Mouse (Mus musculus): ENCODE data around the gene Orm3.
A peak's percentile ranks its signal among the peaks of the same experiment; 100 is the strongest.

Orm3 gene

DNA sequence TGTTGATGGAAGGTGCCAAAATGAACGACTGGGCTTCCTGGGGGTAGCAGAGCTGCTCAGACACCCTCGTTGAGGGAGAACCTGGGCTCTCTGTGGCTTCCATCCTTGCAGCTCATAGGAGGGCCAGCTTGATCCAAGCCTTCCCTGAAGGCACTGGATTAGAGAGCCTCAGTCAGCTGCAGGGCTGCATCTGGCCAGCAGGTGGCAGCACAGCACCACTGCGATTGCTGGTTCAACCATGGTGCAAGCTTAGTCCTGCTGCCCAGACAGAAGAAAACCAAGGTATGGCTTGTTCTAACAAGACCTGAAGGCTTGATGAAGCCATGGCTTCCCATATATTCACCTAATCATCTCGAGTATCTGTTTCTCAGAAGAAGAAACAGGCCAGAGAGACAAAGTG is 12.6 kb downstream of the Orm3 start:
- DNase-seq (ENCODE audit: low spot score in 2 of 2): peak; percentile 58 to 83

DNA sequence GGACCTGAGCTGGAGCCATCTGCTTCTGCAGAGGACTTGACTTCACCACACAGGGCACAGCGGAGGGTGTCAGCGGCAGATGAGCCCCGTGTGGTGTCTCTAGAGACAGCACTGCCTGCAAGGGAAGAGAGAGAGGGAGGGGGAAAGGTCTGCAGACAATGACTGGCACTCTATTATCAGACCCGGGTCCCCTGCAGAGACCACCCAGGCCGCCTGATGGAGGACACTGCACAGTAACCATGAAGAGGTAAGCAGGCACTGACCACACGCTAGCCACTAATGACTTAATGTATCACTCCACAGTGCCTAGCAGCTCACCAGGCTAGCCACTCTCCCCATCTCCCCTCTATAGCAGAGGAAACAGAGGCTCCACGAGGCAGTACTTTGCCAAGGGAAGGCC is 14.9 kb downstream of the Orm3 start:
- no peak for DNase-seq (ENCODE audit: low spot score in 2 of 2)

DNA sequence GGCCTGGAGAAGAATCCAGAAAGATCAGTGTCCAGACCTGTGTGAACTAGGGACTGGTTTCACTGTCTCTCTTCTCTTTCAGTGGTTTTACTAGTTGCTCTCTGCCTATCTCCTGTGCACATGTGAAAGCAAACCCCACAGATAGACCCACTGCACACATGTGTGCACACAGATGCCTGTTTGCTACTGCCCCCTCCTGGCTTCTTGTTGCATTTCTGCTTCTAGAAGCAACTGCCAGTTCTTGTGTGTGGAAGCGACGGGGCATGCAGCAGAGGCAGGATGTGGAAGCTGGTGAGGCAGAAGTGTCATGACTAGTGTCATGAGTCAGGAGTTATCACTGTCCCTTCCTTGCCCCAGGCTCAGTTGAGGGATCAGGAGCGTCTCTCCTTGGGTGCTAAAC is 15.9 kb downstream of the Orm3 start:
- no peak for DNase-seq (ENCODE audit: low spot score in 2 of 2)

DNA sequence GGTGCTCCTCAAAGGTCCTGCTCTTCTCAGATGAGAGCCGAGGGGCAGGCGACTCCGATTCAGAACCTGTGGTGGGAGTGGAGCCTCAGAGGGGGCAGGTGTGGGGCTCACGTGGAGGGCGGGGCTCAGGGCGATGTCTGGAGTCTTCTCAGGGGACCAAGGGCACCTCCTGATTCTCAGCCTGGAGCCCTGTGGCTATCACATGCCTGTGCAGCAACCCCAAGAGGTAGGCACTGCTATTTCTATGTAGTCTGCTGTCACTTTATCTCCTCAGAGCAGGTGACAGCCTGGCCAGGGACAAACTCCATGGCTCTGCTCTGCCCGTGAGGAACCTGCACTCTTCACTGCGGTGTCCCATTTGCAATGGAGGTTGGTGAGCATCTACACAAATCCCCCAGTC is 17.4 kb downstream of the Orm3 start:
- no peak for DNase-seq (ENCODE audit: low spot score in 2 of 2)

DNA sequence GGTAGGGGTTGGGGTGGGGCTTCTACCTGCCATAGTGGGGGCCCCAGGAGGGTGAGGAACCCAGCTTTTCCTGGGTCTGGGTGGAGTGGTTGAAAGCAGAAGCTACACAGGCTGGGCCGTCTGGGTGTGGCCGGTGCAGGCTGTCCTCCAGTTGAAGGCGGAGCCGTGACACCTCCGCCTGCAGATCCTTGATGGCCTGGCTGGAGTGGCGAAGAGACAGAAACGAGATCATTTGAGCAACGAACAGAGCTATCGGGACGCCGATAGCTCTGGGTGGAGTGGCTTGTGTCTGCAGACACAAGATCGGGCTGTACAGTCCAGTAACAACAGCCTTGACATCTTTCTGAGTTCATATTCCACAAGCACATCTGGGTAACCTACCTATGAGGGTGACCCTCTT is 18.4 kb downstream of the Orm3 start:
- no peak for DNase-seq (ENCODE audit: low spot score in 2 of 2)

DNA sequence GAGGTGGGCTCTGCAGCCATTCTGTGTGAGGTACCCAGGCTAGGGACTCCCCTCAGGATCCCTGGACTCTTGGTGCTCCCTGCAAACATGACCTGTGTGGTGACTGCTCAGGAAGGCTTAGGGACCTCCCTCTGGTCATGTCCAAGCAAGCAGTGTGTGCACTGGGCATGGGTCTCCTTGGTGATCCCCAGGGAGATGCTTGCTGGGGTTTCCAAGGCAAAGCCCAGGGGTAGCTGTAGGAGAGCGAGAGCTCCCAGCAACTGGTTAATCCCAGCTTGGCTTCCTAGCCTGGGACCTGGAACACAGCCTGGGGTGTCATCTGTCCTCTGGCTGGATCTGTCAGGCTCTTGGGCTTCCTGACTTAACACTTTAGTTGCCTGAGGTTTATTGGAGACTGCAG is 19.4 kb downstream of the Orm3 start:
- no peak for DNase-seq (ENCODE audit: low spot score in 2 of 2)

DNA sequence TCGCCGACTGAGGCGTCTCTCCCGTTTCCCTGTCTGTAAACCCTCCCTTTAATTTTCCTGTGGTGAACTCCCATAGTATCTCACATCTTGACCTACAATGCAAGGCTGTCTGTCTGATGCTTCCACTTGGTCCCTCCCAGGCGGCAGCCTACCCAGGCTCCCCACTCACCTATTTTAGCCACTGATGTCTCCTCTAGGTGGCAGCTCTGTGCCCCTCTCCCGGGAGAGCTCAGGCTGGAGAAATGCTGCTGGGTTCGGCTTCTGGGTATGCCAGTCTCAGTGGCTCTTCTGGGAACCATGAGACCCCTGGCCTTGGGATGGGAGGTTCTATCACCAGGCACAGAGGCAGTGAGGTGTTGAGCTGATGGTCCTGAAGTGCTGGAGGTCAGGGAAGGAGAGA is 21.5 kb downstream of the Orm3 start:
- no peak for DNase-seq (ENCODE audit: low spot score in 2 of 2)

DNA sequence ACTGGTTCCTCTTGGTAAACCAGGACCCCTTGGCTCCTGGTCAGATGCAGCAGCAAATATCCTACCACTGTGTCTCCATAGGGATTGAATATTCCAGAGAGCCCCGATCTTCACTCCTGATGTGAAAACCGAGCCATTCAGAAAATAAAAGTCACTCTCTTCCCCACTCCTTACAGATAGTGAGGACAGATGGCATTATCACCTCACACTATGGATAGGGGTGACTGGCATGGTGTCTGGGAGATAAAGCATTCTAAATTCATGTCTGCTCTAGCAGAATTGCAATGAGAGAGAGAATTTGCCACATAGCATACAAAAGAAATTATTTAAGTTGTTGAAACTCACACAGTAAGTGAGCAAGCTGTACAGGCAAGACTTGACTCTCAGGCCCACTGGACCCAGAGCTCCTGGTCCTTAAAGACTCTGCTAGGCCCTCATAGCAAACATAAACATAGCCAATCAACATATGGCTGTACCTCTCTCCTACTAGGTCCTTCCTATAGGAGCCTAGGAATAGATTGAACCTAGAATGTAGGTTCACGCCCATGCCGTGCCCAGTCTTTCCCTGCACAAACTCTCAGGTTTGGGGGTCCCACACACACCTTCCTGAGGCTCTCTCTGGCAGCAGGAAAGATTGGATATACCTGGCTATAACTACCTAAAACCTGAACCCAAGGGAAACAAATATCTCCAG is 26.9 kb downstream of the Orm3 start:
- no peak for DNase-seq (ENCODE audit: low spot score in 2 of 2)

DNA sequence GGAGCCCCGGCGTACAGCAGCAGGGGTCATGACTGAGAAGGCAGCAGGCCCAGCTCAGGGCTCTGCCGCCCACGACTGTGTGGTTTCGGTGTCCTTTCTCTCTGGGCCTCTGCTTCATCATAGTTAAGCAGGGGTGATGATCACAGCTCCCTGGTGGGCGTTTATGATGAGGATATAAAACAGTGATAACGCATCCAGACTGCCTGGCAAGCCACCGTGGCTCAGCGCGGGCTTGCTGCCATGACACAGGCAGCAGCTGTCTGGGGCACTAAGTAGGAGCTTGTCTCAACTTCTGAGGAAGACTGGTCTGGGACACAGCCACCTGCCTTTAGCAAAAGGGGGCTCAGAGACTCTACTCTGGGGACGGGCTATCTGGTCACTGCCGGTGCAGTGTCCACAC is 27.5 kb downstream of the Orm3 start:
- no peak for DNase-seq (ENCODE audit: low spot score in 2 of 2)

DNA sequence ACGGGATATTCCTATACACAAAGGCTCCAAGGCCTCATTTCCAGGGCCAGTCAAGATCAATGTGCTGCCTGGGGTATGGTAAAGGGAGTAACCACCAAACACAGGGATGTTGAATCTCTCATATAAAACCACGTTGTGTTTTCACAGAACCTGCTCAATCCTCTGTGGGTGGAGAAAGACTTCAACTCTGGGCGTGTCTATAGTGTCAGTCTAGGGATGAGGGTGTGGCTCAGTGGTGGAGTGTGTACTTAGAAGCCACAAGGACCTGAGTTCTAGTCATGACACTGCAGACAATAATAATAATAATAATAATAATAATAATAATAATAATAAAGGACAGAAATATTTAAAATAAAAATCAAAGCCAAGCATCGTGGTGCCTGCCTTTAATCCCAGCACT is 28.3 kb downstream of the Orm3 start:
- DNase-seq (ENCODE audit: low spot score in 2 of 2): no peak

DNA sequence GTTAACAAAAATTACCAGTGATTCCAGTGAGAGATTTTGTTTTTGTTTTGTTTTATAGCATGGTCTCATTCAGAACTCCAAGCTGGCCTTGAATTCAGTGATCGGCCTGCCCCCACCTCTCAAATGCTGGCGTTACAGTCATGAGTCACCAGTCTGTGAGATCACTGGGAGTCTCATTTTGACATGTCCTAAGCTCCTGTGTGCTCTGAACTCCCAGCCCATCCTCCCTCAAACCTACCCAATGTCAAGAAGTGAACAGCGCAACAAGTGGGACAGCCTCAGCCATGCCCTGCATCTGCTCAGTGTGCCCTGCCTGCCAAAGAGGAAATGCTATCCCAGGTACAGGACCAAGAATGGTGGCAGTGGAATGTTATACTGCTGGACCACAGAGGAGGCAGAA is 29.3 kb downstream of the Orm3 start:
- DNase-seq (ENCODE audit: low spot score in 2 of 2): no peak

DNA sequence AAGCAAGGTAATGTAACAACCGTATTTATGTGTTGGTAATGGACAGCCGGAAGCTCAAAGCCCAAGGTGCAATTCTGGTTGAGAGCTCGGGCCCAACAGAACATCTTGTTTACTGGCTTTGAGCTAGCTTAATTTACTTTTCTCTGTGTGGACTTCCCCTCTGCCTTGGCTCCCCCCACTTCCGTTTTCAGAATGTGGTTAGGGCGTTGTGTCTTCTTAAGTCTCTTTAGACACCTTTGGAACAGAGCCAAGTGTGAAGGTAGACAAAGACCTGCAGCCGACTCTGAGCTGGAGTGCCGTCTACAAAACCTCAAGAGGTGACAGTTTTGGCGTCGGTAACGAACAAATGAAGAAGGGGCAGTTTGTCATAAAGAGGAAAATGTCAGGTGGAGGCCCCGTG is 29.8 kb downstream of the Orm3 start:
- DNase-seq (ENCODE audit: low spot score in 2 of 2): no peak

DNA sequence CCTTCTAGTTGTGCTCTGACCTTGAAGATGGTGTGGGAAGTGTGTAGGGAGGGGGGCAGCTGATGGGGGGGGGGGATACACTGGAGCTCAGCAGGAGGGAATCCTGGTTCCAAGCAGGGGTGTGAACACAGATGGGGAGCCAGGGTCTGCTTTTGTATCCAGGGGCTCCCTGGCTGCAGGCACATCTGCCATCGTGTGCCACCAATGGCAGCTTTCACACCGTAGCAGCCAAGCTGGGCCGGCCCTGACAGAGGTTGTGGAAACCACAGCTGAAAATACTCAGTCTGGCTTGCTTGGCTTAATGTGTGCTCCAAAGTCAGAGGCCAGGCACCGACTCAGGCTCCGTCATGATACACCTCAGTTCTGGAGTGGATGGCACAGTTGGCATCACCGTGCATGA is 32.1 kb downstream of the Orm3 start:
- DNase-seq (ENCODE audit: low spot score in 2 of 2): no peak

DNA sequence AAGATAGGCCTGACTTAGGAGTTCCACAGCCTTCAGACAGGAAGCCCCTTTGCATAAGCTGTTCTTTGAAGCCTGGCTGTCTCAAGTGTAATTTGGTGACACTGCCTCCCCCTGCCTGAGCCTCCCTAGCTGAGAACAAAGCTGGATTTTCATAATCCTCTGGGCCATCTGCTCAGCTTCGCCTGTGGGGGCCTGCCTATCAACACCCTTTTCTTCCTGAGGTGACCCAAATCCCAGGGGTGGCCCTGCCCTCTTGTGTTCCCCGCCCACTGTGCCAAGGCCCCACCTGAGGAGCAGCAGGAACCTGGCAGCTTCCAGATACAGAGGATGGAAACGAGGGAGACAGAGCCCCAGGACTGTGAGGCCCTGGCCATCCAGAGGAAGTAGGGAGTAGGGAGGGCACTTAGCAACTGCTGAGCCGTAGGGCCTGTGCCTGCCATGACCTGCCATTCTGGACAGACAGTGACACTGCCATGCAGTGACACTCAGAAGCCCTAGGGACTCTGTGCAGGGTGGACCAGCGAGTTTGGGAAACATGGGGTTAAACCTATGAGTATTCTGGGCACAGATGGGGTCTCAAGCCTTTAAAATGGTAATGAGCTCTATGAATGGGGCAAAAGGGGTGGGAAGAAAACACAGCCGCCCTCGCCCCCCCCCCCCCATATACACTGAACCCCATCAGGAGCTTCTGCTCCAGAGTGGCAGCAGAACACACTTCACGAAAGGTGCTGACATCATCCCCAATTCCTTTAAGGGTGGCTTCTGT is 33.3 kb downstream of the Orm3 start:
- DNase-seq (ENCODE audit: low spot score in 2 of 2): no peak

DNA sequence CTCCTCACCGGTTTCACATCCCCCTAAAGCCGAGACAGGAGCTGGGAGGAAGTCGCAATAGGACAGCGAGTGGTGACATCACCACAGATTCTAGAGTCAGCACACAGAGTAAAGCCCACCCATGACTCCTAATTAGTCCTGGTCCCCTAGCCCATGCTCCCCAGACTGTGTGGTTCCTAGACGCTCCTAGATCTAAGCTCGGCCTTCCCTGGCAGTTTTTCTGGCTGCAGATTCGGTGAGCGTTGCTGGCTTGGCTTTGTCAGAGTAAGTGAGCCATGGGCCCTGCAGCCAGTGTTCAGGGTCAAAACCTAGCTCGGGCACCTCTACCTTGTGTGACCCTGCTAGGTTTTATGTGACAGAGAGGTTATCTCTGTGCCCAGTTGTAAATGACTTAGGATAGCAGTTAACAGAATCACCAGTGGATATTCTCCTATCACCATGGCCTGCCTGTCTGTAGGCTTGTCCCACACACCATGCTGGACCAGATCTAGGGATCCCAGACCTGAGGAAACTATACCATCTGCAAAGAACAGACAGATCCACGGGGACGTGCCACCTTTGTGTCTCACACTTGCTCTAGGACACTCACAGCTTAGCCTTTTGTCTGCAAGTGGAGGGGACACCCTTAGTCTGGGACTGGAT is 34.0 kb downstream of the Orm3 start:
- no peak for DNase-seq (ENCODE audit: low spot score in 2 of 2)

DNA sequence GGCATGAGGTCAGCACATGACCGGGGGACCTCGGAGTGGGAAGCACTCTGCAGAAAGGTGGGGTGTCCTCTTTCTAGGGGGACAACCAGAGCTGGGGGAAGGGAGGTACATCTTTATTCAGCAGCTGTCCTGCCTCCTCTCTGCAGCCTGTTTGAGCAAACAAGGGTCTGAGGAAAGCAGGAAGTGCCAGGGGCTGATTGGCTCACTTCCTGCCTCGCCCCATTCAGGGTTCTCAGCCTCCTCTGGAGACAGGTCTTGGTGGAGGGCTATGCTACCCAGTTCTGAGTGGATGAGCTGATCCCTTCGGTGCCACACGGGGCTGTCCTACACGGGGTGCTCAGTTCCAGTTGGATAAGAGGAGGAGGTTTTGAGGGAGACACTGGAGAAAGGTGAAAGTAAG is 35.4 kb downstream of the Orm3 start:
- DNase-seq (ENCODE audit: low spot score in 2 of 2): no peak

DNA sequence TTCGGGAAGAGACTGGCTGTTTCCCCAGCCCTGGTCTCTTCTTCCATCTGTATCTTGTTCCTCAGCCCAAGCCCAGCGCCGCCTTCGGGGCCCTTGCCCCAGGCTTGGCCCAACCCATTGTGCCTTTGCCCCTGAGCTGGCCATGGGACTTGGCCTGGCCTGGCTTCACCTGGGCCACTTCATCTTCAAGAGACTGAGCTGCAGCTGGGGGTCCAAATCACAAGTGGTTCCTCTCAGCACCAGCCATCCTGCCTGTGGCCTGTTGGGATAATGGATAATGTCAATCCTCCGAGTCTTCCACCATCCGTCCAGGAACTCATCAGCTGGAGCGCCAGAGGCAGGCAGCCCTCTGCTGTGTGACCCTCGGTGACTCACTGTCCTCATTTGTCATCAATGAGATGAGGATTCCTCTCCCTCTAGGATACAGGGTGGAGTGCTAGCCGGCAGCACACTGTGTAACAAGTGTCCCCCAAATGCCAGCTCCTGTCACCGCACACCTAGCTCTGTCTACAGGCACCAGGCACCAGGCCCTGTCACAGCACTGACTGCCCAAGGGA is 42.1 kb downstream of the Orm3 start:
- DNase-seq (ENCODE audit: low spot score in 2 of 2): no peak

DNA sequence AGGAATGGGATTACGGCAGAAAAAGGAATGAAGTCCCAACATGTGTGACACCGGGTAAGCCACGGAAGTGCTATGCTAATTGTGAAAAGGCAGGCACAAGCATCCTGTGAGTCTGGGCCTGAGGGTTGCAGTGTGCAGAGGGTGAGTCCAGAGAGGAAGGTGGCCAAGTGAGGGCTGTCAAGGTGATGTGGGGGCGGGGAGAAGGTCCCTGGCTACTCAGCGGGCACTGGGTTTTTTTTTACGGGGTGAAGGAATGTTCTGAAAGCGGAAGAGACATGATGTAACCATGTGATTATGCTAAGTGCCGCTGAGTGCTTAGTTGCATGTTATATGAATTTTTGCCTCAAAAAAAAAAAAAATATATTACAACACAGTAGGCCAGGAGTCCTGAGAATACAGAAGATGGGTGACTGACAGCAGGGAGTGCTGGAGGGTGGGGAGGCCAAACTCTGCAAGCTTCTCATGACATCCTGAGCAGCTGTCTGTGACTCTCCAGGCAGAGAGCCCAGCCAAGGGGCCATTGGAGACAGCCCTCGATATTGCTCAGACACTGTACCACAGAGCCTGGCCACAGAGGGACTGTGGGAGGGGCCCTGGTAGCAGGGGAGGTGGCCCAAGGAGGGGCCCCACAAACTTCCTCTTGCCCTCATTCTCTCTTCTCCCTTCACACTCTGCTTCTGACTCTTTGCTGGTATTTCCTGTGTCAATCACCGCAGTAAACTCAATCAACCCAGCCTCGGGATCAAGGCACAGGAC is 43.1 kb downstream of the Orm3 start:
- no peak for DNase-seq (ENCODE audit: low spot score in 2 of 2)

DNA sequence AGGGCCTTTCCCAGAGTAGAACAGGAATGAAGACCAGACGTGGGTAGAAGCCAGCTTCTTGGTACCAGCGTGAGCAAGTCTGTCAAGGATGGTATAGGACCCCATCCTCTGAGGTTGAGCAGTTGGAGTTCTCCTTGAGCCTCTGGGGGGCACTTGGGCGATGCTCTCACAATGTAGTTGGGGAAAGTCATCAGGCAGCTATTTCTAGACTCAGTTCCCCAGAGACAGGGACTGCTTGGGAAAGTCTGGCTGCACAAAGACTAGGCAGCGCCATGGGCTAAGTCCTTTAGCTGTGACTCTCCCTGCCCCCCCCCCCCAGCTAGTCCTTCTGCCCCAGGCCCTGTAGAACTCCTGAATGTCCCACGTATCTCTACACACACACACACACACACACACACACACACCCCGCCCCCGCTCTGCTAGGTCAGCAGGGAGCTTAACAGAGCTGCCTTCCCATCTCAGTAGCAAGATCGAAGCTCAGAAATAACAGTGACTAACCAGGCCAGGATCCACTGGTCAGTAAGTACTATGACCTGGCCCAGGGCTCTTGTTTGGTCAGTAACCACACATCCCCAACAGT is 43.8 kb downstream of the Orm3 start:
- no peak for DNase-seq (ENCODE audit: low spot score in 2 of 2)

DNA sequence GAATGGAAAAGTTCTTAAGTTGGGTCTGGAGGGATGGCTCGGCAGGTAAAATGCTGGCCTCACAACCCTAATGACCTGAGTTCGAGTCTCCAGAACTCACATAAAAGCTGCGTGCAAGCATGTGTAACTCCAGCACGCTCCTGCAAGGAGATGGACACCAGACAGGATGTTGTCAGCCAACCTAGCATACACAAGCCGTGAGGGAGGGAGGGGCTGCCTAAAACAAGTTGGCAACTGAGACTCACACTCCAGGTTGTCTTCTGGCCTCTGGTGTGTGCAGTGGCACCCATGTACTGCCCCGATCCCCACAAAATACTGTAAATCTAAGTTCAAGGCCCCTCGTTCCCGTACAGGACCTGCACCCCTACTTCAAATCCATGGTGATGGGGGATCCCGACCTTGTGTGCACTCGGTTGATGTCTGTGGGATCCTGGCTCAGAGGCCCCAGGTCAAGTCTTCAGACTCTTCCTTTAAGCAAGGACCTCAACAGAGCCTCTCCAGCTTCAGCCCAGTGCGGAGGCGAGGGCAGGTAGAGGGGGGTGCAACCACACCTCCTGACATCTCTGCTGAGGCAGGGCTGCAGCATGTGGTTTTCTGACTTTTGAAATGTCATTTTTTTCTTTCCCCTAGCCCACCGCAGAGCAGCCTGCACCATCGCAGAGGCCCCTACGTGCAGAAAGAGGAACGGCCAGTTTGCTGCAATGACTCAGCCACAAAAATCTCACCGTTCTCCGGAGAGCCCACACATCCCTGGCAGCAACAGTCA is 44.8 kb downstream of the Orm3 start:
- no peak for DNase-seq (ENCODE audit: low spot score in 2 of 2)

DNA sequence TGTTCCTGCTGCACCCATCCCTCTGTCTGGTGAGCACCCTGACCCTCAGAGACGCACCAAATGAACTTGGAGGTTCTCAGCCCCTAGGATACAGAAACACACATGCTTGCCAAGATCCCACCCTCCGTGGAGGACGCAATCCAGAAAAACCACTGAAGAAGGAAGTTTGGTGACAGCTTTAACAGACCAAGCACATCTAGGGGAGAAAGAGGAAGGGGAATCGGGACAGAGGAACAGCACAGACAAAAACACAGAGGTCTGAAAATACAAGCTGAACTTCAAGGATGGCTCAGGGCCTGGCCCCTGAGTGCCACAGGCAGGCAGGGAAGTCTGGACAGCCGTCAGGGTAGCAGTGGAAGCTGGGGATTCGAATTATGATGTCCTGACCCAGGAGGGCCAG is 45.7 kb downstream of the Orm3 start:
- no peak for DNase-seq (ENCODE audit: low spot score in 2 of 2)
